Mouse (Mus musculus) CD4-positive, CD25-positive, alpha-beta regulatory T cell, adult 2 months (primary cell): ENCODE measurements at regions not wholly inside any gene's neighbourhood (a gene's known extent, or its start where the extent isn't known, plus 50 kb on each side); places are given as distances from the start of the nearest gene placed in this dataset.

Source experiments
- DNase-seq: peaks from one replicate; pipeline ENCODE4 v3.0.0-alpha.2; 2012; ENCODE audit warnings: low read depth, low spot score

- no peak for DNase-seq
These were observed 53.8 kb upstream of the Usp46 start for GRCm38 (mm10) chr5:74121861-74122630.

GRCm38 (mm10) chr5:74126015-74126896 lies 58.0 kb upstream of the Usp46 start:
- peak; percentile 85 for DNase-seq

- peak; percentile 5 for DNase-seq
These were observed 59.3 kb upstream of the Usp46 start for GRCm38 (mm10) chr5:74127518-74127917.

DNA sequence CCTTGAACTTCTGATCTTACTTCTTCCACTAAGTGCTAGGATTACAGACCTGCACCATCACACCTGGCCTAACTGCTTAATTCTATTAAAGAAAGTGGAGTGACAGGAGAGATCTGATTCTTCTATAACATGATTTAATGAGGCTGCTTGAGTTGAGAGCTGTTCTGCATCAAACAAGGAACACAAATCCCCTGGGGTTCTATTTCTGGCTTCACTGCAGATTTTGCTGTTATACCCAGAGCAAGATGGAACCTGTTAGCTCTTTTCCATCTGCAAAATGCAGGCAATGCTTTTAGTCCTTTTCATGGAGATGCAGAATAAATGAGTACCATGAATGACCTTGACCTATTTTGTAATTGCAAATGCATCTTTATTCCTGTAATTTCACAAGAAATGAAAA lies 61.4 kb upstream of the Usp46 start:
- DNase-seq, result no peak

DNA sequence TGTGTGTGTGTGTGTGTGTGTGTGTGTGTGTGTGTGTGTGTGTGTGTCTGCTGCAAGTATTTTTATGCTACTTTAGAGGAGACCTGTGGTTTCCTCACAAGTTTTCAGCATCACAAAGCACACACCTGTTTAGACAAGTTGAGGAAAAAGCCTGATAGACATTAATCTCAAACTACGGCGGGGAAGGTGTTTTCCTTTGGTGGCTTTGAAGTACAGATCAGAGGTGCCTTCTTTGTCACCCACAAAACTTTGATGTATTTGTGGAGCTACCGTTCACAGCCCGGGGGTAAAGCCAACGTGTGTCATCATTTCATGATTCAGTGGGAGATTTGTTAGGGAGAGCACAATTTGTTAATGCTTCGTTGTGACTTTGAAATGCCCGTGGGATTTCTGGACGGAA lies 62.4 kb upstream of the Rasl11b start:
- peak; percentile 25 for DNase-seq

DNA sequence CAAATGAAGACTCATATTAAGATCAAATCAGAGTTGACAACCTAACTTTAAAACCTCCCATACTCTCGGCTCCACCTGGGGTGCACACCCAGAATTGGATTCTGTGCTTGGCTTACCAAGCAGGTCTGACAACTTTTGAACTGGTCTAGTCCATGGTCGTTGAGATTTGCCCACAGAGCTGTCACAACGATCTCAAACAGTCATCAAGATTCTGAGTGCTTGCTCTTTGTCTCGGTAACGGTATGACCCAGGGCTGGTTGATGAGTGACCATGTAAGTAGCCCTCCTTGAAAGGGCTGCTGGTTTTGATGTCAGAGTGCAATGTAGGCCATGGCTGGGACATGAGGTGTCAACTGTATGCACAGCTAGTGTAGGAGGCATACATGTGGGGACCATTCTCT lies 58.7 kb upstream of the Rasl11b start:
- no peak for DNase-seq

- DNase-seq, result no peak
These were observed 58.1 kb upstream of the Rasl11b start for GRCm38 (mm10) chr5:74136868-74137439.

DNA sequence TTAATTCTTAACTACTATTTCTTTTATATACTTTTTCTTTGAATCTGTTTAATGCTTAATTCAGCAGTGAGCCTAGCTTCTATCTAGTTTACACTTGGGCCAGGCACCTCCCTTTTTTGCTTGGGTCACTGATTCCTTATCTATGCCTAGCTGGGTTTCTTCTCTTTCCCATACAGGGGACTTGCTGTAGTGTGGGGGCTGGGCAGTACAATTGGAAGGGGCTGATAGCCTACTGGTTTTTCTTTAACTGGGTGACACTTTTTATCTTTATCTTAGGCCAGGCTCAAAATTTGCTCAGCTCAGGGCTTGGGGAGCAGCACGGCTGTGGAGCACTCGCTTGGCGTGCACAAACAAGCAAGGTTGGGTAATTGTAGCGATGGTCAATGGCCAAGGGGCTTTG lies 51.1 kb upstream of the Rasl11b start:
- DNase-seq, result no peak

- no peak for DNase-seq
These were observed 50.3 kb upstream of the Rasl11b start for GRCm38 (mm10) chr5:74144765-74145164.
